Mouse (Mus musculus) stomach, postnatal 0 days (tissue): Measurements from ENCODE around the gene Eid1. TPM values are rescaled to one million over a fixed set of nuclear protein-coding genes. Genes with fewer than 3 reads are reported as not detected.

Source experiments
- ATAC-seq: fragments of 200-750 bp; cut with Nextera tagmentation; 2 replicates; pipeline ENCODE4 v1.8.0; 2017; ENCODE audit not compliant: low FRiP score, low TSS enrichment
- DNase-seq: peaks from one replicate; pipeline ENCODE4 v3.0.0-alpha.2; 2016; ENCODE audit warnings: low spot score
- H3K27ac ChIP-seq: fragments of 300-500 bp; sonication (generic); replicated peaks from 2 replicates; pipeline ENCODE4 v1.5.1; 2014; ENCODE audit warnings: mild to moderate bottlenecking, control low read depth
- H3K27me3 ChIP-seq: fragments of 300-500 bp; sonication (generic); 2 replicates; pipeline ENCODE4 v1.6.1; 2014; ENCODE audit warnings: low read length; ENCODE audit not compliant: control insufficient read depth, insufficient read depth
- H3K36me3 ChIP-seq: fragments of 300-500 bp; sonication (generic); 2 replicates; pipeline ENCODE4 v1.6.1; 2014; ENCODE audit warnings: low read length, mixed read lengths; ENCODE audit not compliant: control insufficient read depth, insufficient read depth
- H3K4me1 ChIP-seq: fragments of 300-500 bp; sonication (generic); replicated peaks from 2 replicates; pipeline ENCODE4 v1.6.1; 2014; ENCODE audit warnings: antibody characterized with exemption; ENCODE audit not compliant: control insufficient read depth, insufficient read depth
- H3K4me2 ChIP-seq: fragments of 300-500 bp; sonication (generic); replicated peaks from 2 replicates; pipeline ENCODE4 v1.6.1; 2014; ENCODE audit warnings: low read depth, mild to moderate bottlenecking, control low read depth, moderate library complexity
- H3K4me3 ChIP-seq: fragments of 300-500 bp; sonication (generic); 2 replicates; pipeline ENCODE4 v1.5.1; 2014; ENCODE audit warnings: low read depth, low read length, control low read depth
- H3K9ac ChIP-seq: fragments of 300-500 bp; sonication (generic); 2 replicates; pipeline ENCODE4 v1.6.1; 2014; ENCODE audit warnings: mild to moderate bottlenecking, low read length, control low read depth, mixed read lengths
- H3K9me3 ChIP-seq: fragments of 300-500 bp; sonication (generic); 2 replicates; pipeline ENCODE4 v1.6.1; 2016; ENCODE audit warnings: low read length; ENCODE audit not compliant: control insufficient read depth
- CTCF ChIP-seq: IDR thresholded peaks from 2 replicates; pipeline ENCODE4 v1.5.1; 2016; ENCODE audit warnings: antibody characterized with exemption, low read depth, mild to moderate bottlenecking, moderate library complexity
- EP300 ChIP-seq: optimal IDR thresholded peaks from 2 replicates; pipeline ENCODE3; 2016; ENCODE audit warnings: antibody characterized with exemption
- WGBS: fragments of 180-500 bp; shearing (Covaris S2); extraction: QIAGEN DNeasy Blood & Tissue Kit; methylation state at CpG from one replicate; pipeline ENCODE4 v1.1.7; 2014; 5-methylcytosine and 5-hydroxymethylcytosine counted together
- polyA plus RNA-seq: library from polyadenylated mRNA; unstranded; fragments of >200 nt; fragmentation: Nextera tagmentation; extraction: Ambion mirVana; gene quantifications from 2 replicates; pipeline ENCODE4 v1.2.1, GENCODE M21; 2015

The Eid1 gene
- polyA plus RNA-seq, 1 experiment from 2014 or later = 97.9 TPM

- WGBS = 51% methylated on average over 9 of the region's 9 CpGs
- TF ChIP-seq CTCF = no peak
- TF ChIP-seq EP300 = no peak
- Histone ChIP-seq H3K27ac (no peak overlapping the region), H3K9me3 (no peaks in the 10 kb centered on the region), H3K36me3 (no peaks in the 10 kb centered on the region), H3K4me1 (no peaks in the 10 kb centered on the region), H3K27me3 (no peaks in the 10 kb centered on the region), H3K9ac (no peak overlapping the region), H3K4me2 (no peak overlapping the region), H3K4me3 (no peak overlapping the region)
- ATAC-seq = peak; percentile 59
- DNase-seq = no peak
Measured at GRCm38 (mm10) chr2:125685441-125686150, 12.7 kb downstream of the Eid1 start.

DNA sequence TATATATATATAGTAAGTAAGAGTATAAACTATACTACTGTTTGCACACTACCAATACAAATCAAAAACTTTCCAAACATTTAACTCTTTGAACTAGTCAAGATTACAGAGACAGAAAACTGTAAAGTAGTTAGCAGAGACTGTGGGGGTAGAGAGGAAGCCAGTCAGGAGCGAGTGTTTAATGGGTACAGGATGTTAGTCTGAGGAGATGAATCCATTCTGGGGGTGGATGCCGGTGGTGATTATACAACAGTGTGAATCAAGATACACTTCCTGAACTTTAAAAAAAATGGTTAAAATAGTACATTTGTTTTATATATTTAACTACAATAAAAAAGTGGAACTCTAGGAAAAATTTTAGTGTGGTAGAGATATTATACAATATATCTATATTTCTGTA lies 19.1 kb downstream of the Eid1 start:
- H3K9me3 ChIP-seq = no peaks in the 10 kb centered on the region
- no peaks in the 10 kb centered on the region for H3K27me3 ChIP-seq
- DNase-seq (no peak), ATAC-seq (no peak)
- H3K4me3 ChIP-seq = no peak overlapping the region
- TF ChIP-seq EP300 (no peak), CTCF (no peak)
- whole genome bisulfite sequencing = 53% methylated on average over 2 of the region's 2 CpGs
- no peak overlapping the region for H3K27ac ChIP-seq
- H3K4me1 ChIP-seq = no peaks in the 10 kb centered on the region
- H3K4me2 ChIP-seq = no peak overlapping the region
- H3K36me3 ChIP-seq = no peaks in the 10 kb centered on the region
- no peak overlapping the region for H3K9ac ChIP-seq

- no peak overlapping the region for H3K9ac ChIP-seq
- DNase-seq = no peak
- no peaks in the 10 kb centered on the region for H3K36me3 ChIP-seq
- no peak overlapping the region for H3K4me2 ChIP-seq
- no peaks in the 10 kb centered on the region for H3K4me1 ChIP-seq
- ATAC-seq = no peak
- no peak for TF ChIP-seq EP300
- no peak for TF ChIP-seq CTCF
- H3K27ac ChIP-seq = no peak overlapping the region
- H3K27me3 ChIP-seq = no peaks in the 10 kb centered on the region
- WGBS = 70% methylated on average over 2 of the region's 2 CpGs
- no peak overlapping the region for H3K4me3 ChIP-seq
- no peaks in the 10 kb centered on the region for H3K9me3 ChIP-seq
Measured at GRCm38 (mm10) chr2:125694798-125695197, 21.9 kb downstream of the Eid1 start.

DNA sequence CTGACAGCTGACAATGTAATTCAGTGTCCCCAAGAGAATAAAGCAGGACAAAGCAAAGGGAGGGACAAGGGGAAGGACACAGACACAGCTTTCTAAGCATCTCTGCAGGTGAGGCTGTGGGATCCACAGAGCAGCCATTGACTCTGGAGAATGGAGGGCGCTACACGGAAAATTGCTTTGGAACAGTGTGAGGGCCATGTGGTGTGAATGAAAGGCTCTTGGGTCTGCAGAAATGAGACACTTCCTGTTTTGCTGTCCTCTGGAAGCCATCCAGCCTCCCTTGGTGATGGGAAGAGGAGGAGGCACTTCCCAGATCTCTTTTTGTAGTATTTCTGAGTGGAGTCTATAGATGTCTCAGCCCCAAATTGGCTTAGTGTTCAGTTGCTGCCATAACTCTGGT lies 23.3 kb downstream of the Eid1 start:
- Histone ChIP-seq H3K4me1 (no peaks in the 10 kb centered on the region), H3K4me2 (no peak overlapping the region), H3K4me3 (no peak overlapping the region), H3K9ac (no peak overlapping the region), H3K27ac (0 out of 2 replicates have a peak overlapping the region, but pooled peaks have one; percentile 18), H3K27me3 (no peaks in the 10 kb centered on the region), H3K9me3 (no peaks in the 10 kb centered on the region), H3K36me3 (no peaks in the 10 kb centered on the region)
- ATAC-seq (no peak; the same call in 1 of the 2 replicates), DNase-seq (no peak)
- WGBS = 57% methylated on average over 2 of the region's 2 CpGs
- no peak for TF ChIP-seq CTCF
- TF ChIP-seq EP300 = no peak

DNA sequence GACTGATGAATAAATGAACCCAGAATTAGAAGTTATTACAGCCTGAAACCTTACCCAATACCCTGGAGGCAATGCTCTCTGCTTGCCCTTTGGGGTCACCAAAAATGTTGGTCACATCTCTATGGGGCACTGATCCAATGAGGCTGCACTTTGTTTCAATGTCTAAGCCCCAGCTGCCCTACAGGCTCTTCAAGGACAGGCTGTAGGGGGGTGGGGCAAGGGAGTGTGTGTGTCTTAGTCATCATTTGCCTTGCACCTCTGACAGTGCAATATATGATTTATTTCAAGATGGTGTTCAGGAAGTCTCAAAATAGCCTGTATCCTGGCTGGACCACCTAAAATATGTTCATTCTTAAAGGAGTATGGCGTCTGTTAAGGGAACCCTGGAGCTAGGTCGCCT lies 28.7 kb downstream of the Eid1 start:
- Histone ChIP-seq H3K4me3 (no peak overlapping the region), H3K4me2 (no peak overlapping the region), H3K4me1 (no peaks in the 10 kb centered on the region), H3K27me3 (no peaks in the 10 kb centered on the region), H3K9me3 (no peaks in the 10 kb centered on the region), H3K27ac (no peak overlapping the region), H3K36me3 (no peaks in the 10 kb centered on the region), H3K9ac (no peak overlapping the region)
- no peak for ATAC-seq
- TF ChIP-seq CTCF (no peak), EP300 (no peak)
- WGBS = 78% methylated on average over 2 of the region's 2 CpGs
- no peak for DNase-seq

DNA sequence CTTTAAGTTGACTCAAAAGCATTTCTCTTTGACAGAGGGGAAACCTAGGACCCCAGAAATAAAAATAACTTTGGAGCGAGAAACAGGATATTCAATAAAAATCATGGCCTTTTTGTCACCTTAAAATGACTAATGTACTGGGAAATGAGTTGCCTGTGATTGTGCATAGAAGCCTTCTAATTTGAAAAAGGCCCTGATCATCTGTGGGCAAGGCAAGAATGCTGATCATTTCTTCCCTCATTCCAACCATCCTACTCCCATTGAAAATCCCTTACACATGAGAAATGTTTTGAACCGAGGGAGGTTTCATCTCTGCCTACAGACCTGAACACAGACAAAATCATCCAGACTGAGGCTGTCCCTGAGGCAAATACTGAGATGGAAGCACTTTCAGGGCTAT lies 30.0 kb downstream of the Eid1 start:
- 74% methylated on average over 2 of the region's 2 CpGs for WGBS
- no peak overlapping the region for H3K4me3 ChIP-seq
- no peak overlapping the region for H3K9ac ChIP-seq
- no peak for TF ChIP-seq EP300
- no peak for TF ChIP-seq CTCF
- H3K27ac ChIP-seq = no peak overlapping the region
- ATAC-seq (no peak), DNase-seq (no peak)
- no peaks in the 10 kb centered on the region for H3K4me1 ChIP-seq
- no peak overlapping the region for H3K4me2 ChIP-seq
- no peaks in the 10 kb centered on the region for H3K36me3 ChIP-seq
- H3K9me3 ChIP-seq = no peaks in the 10 kb centered on the region
- H3K27me3 ChIP-seq = no peaks in the 10 kb centered on the region
